Mouse (Mus musculus): Measurements from ENCODE around the gene Asl. TPM values are rescaled to one million over a fixed set of nuclear protein-coding genes. Genes with fewer than 3 reads are reported as not detected.

The Asl gene
- polyA plus RNA-seq, 1 experiment from 2014 or later = 27.3 TPM

DNA sequence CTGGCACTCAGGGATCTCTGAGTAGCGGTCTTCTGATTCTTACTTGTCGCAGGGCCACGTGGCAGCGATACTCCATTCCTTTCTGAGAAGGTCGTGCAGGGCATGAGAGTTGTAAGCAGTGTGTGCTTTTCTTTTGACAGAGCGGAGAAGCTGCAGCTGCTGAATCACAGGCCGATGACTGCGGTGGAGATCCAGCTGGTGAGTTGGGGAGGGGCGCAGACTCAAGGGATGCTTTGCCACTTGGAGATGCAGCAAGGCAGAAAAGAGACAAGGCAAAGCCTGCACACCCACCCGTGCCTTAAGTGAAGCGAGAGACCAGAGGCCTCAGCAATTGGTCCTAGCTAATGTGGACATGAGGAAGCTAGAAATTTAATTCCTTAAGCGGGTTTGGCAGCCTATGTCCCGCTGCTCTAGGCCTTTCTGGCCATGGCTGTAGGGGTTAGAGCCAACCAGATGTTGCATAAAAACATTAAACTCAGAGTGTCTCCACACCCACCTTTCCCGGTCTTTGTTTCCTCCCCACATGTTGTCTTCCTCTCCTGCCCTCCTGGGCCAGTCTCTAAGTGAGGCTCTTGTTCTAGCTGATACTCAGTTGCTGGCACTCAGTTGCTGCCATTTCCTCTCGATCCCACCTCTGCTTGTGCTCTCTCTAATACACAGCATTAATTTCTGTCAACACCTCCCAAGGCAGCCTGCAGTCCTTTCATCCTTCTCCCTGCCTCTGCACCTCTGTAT is 19.9 kb upstream of the Asl start:
- no peak for DNase-seq (ENCODE audit: low spot score)
- H3K27ac ChIP-seq (ENCODE audit: low read length) = no peak overlapping the region
- no peak overlapping the region for H3K4me3 ChIP-seq (ENCODE audit: low read depth, low read length)
- no peaks in the 10 kb centered on the region for H3K27me3 ChIP-seq (replicated peaks; ENCODE audit: insufficient read depth, low read length)
- WGBS = 68% methylated on average over 15 of the region's 15 CpGs
- H3K4me1 ChIP-seq (ENCODE audit: insufficient read depth, low read depth, low read length) = no peaks in the 10 kb centered on the region
- H3K36me3 ChIP-seq (ENCODE audit: insufficient read depth, low read length) = peaks cover 11% of the 10 kb centered on the region
- TF ChIP-seq EP300 (IDR thresholded peaks at IDR 0.05) (no peak), CTCF (IDR thresholded peaks at IDR 0.05) (no peak)
- H3K4me2 ChIP-seq (replicated peaks; ENCODE audit: low read depth, low read length) = no peak overlapping the region
- no peak overlapping the region for H3K9ac ChIP-seq (replicated peaks; ENCODE audit: low read depth)
- ATAC-seq = peak; percentile 11; the same call in 1 of the 2 replicates
- H3K9me3 ChIP-seq (ENCODE audit: low read length) = no peaks in the 10 kb centered on the region

DNA sequence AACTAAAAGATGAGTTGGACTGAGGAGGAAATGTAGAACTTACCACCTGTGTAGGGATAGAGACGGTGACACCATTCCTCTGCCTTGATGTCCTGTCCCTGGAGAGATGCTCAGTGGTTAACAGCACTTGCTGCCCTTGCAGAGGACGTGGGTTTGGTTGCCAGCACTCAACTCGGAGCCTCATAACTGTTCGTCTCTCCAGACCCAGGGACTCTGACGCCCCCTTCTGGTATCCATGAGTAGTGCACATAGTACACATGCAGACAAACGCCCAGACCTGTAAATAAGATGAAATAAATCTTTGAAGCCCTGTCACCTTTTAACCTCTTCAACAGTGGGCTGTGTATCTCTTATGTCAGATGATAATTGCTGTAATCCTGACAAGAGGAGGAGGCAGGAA is 18.0 kb upstream of the Asl start:
- TF ChIP-seq EP300 (IDR thresholded peaks at IDR 0.05) = no peak
- TF ChIP-seq CTCF (IDR thresholded peaks at IDR 0.05) = peak; percentile 44
- no peak overlapping the region for H3K9ac ChIP-seq (replicated peaks; ENCODE audit: low read depth)
- no peaks in the 10 kb centered on the region for H3K9me3 ChIP-seq (ENCODE audit: low read length)
- H3K4me3 ChIP-seq (ENCODE audit: low read depth, low read length) = no peak overlapping the region
- no peak overlapping the region for H3K27ac ChIP-seq (ENCODE audit: low read length)
- H3K4me1 ChIP-seq (ENCODE audit: insufficient read depth, low read depth, low read length) = no peaks in the 10 kb centered on the region
- no peaks in the 10 kb centered on the region for H3K27me3 ChIP-seq (replicated peaks; ENCODE audit: insufficient read depth, low read length)
- WGBS = 83% methylated on average over 6 of the region's 6 CpGs
- H3K4me2 ChIP-seq (replicated peaks; ENCODE audit: low read depth, low read length) = no peak overlapping the region
- DNase-seq (ENCODE audit: low spot score) = no peak
- no peak for ATAC-seq
- H3K36me3 ChIP-seq (ENCODE audit: insufficient read depth, low read length) = peaks cover 15% of the 10 kb centered on the region

DNA sequence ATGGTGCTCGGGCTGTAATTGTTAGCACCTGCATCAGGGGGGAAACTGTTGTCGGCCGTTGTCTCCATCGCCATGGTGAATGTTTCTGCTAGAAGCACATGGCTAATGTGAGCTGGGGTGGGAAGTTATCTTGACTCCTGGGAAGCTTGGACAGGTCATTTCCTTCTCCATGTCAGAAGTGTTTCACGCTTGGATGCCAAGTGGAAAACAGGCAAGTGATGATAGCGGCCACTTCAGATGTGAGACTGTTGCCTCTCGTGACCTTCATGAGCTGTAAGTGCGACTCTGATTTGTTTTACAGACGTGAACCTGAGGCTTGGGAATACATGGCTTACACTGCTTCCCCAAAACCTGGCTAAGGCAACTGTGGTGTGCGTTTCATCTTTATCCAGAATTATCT is 17.5 kb upstream of the Asl start:
- H3K4me3 ChIP-seq (ENCODE audit: low read depth, low read length) = no peak overlapping the region
- TF ChIP-seq EP300 (IDR thresholded peaks at IDR 0.05) = no peak
- H3K9ac ChIP-seq (replicated peaks; ENCODE audit: low read depth) = no peak overlapping the region
- no peaks in the 10 kb centered on the region for H3K27me3 ChIP-seq (replicated peaks; ENCODE audit: insufficient read depth, low read length)
- ATAC-seq = no peak
- no peak overlapping the region for H3K4me2 ChIP-seq (replicated peaks; ENCODE audit: low read depth, low read length)
- no peak for DNase-seq (ENCODE audit: low spot score)
- H3K4me1 ChIP-seq (ENCODE audit: insufficient read depth, low read depth, low read length) = no peaks in the 10 kb centered on the region
- WGBS = 89% methylated on average over 10 of the region's 10 CpGs
- H3K27ac ChIP-seq (ENCODE audit: low read length) = no peak overlapping the region
- H3K9me3 ChIP-seq (ENCODE audit: low read length) = no peaks in the 10 kb centered on the region
- peaks cover 15% of the 10 kb centered on the region for H3K36me3 ChIP-seq (ENCODE audit: insufficient read depth, low read length)

GRCm38 (mm10) chr5:130046100-130046499 is 17.1 kb upstream of the Asl start:
- peaks cover 15% of the 10 kb centered on the region for H3K36me3 ChIP-seq (ENCODE audit: insufficient read depth, low read length)
- H3K27me3 ChIP-seq (replicated peaks; ENCODE audit: insufficient read depth, low read length) = no peaks in the 10 kb centered on the region
- 88% methylated on average over 7 of the region's 7 CpGs for WGBS
- H3K27ac ChIP-seq (ENCODE audit: low read length) = no peak overlapping the region
- H3K4me3 ChIP-seq (ENCODE audit: low read depth, low read length) = no peak overlapping the region
- TF ChIP-seq EP300 (IDR thresholded peaks at IDR 0.05) = no peak
- no peak for TF ChIP-seq CTCF (IDR thresholded peaks at IDR 0.05)
- H3K4me2 ChIP-seq (replicated peaks; ENCODE audit: low read depth, low read length) = no peak overlapping the region
- H3K4me1 ChIP-seq (ENCODE audit: insufficient read depth, low read depth, low read length) = no peaks in the 10 kb centered on the region
- no peaks in the 10 kb centered on the region for H3K9me3 ChIP-seq (ENCODE audit: low read length)
- no peak for ATAC-seq
- DNase-seq (ENCODE audit: low spot score) = no peak
- no peak overlapping the region for H3K9ac ChIP-seq (replicated peaks; ENCODE audit: low read depth)

DNA sequence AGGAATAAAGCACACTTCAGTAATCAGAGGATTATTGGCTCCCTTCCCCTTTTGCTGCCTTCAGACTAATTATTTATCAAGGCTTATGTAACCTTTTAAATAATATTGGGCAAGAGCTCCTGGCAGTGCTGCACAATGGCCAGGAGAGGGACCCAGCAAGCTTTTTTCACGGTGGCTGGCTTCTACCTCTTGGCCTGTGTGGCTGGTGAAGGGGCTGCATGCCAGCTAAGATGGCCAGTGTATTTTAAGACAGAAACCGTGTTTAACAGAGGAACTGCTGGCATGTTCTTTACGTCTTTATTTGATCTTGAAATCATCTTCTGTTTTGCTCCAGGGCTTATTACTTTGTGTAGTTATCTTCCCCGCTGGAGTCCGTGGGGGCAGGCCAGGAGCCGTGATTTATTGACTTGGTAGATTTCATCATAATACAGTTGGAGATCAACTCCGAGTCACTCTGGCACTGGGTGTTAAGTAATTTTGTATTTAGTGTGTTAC is 15.2 kb upstream of the Asl start:
- H3K27ac ChIP-seq (ENCODE audit: low read length) = no peak overlapping the region
- DNase-seq (ENCODE audit: low spot score) = peak; percentile 84
- WGBS = 51% methylated on average over 7 of the region's 7 CpGs
- no peaks in the 10 kb centered on the region for H3K9me3 ChIP-seq (ENCODE audit: low read length)
- peak; percentile 77 for TF ChIP-seq CTCF (IDR thresholded peaks at IDR 0.05)
- no peak for TF ChIP-seq EP300 (IDR thresholded peaks at IDR 0.05)
- peaks cover 18% of the 10 kb centered on the region for H3K36me3 ChIP-seq (ENCODE audit: insufficient read depth, low read length)
- no peak overlapping the region for H3K4me2 ChIP-seq (replicated peaks; ENCODE audit: low read depth, low read length)
- peak; percentile 56 for ATAC-seq
- H3K27me3 ChIP-seq (replicated peaks; ENCODE audit: insufficient read depth, low read length) = no peaks in the 10 kb centered on the region
- no peak overlapping the region for H3K9ac ChIP-seq (replicated peaks; ENCODE audit: low read depth)
- H3K4me3 ChIP-seq (ENCODE audit: low read depth, low read length) = no peak overlapping the region
- no peaks in the 10 kb centered on the region for H3K4me1 ChIP-seq (ENCODE audit: insufficient read depth, low read depth, low read length)

DNA sequence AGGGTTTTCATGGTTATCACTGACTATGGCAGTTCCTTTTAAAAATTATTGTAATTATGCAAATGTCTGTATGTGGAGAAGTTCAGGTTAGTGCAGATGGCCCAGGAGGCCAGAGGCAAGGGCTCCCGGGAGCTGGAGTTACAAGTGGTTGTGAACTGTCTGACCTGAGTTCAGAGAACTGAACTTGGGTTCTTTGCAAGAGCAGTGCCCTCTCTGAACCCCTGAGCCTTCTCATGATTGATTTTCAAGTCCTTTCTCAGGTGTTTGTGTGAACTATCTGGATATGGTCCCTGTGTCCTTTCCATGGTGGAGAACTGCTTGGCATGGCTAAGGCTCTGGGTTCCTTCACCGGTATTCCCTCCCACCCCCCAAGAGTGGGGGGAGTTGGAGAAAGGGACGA is 14.7 kb upstream of the Asl start:
- DNase-seq (ENCODE audit: low spot score) (no peak), ATAC-seq (no peak)
- WGBS = 68% methylated on average over 3 of the region's 3 CpGs
- H3K36me3 ChIP-seq (ENCODE audit: insufficient read depth, low read length) = peaks cover 15% of the 10 kb centered on the region
- H3K9me3 ChIP-seq (ENCODE audit: low read length) = no peaks in the 10 kb centered on the region
- H3K9ac ChIP-seq (replicated peaks; ENCODE audit: low read depth) = no peak overlapping the region
- no peak overlapping the region for H3K27ac ChIP-seq (ENCODE audit: low read length)
- TF ChIP-seq CTCF (IDR thresholded peaks at IDR 0.05) (no peak), EP300 (IDR thresholded peaks at IDR 0.05) (no peak)
- H3K4me1 ChIP-seq (ENCODE audit: insufficient read depth, low read depth, low read length) = no peaks in the 10 kb centered on the region
- no peaks in the 10 kb centered on the region for H3K27me3 ChIP-seq (replicated peaks; ENCODE audit: insufficient read depth, low read length)
- H3K4me2 ChIP-seq (replicated peaks; ENCODE audit: low read depth, low read length) = no peak overlapping the region
- H3K4me3 ChIP-seq (ENCODE audit: low read depth, low read length) = no peak overlapping the region
